Mouse (Mus musculus): ENCODE measurements around the gene Gm10309. TPM values are rescaled to one million over a fixed set of nuclear protein-coding genes. Genes with fewer than 3 reads are reported as not detected.

The Gm10309 gene
- total and polyA plus RNA-seq, 3 experiments: 0.17 to 0.53 TPM; not detected in 1

GRCm38 (mm10) chr17:86523374-86523773 is 18.3 kb upstream of the Gm10309 start:
- Histone ChIP-seq H3K27me3 (replicated peaks) (no peaks in the 10 kb centered on the region), H3K36me3 (replicated peaks in 1 of 2; ENCODE audit: control insufficient read depth in 1 of 2, insufficient read depth in 1 of 2, low read length in 1 of 2) (peaks cover 0 to 47% of the 10 kb centered on the region in 2 experiments), H3K4me1 (ENCODE audit: control insufficient read depth in 1 of 2, insufficient read depth in 2 of 2) (peaks cover 6 to 32% of the 10 kb centered on the region in 2 experiments), H3K4me3 (replicated peaks in 1 of 3; ENCODE audit: low read depth in 2 of 3, low read length in 2 of 3, poor library complexity in 1 of 3) (no peak overlapping the region), H3K27ac (ENCODE audit: insufficient read depth, low read depth) (no peak overlapping the region), H3K9me3 (replicated peaks; ENCODE audit: low read length) (no peaks in the 10 kb centered on the region), H3K4me2 (ENCODE audit: insufficient read depth, low read depth, poor library complexity, severe bottlenecking) (no peak overlapping the region), H3K9ac (ENCODE audit: insufficient read depth, low read depth) (no peak overlapping the region), H3K79me2 (replicated peaks; ENCODE audit: control insufficient read depth, extremely low read depth, insufficient read depth, poor library complexity, severe bottlenecking) (no peaks in the 10 kb centered on the region; the same call in 1 of the 2 replicates)
- TF ChIP-seq TCF12 (IDR thresholded peaks at IDR 0.05; ENCODE audit: low read depth, low read length) (no peak), MYC (IDR thresholded peaks at IDR 0.05; ENCODE audit: low read depth, low read length) (no peak), ZNF384 (IDR thresholded peaks at IDR 0.05; ENCODE audit: low read depth, low read length) (no peak), CHD2 (IDR thresholded peaks at IDR 0.05; ENCODE audit: low read length) (no peak), POLR2AphosphoS2 (IDR thresholded peaks at IDR 0.05; ENCODE audit: low read depth, low read length) (no peak)
- in situ Hi-C loops (cut with MboI; ENCODE audit: low pct_ligation_motif_present, low pct_unique_long_range_greater_than_20kb, low sequenced_read_pairs): loop anchor here (25.0 kb wide), 2 partner anchors 289 to 714 kb away; no protein-coding TSS in a partner anchor
- dilution Hi-C loops (cut with MboI; ENCODE audit: extremely low pct_ligation_motif_present, extremely low pct_unique_long_range_greater_than_20kb, low sequenced_read_pairs): no loop called here
- DNase-seq (ENCODE audit: extremely low read depth): no peak

GRCm38 (mm10) chr17:86522649-86523048 is 17.6 kb upstream of the Gm10309 start:
- DNase-seq (ENCODE audit: extremely low read depth): no peak
- Histone ChIP-seq H3K36me3 (replicated peaks in 1 of 2; ENCODE audit: control insufficient read depth in 1 of 2, insufficient read depth in 1 of 2, low read length in 1 of 2) (peaks cover 0 to 43% of the 10 kb centered on the region in 2 experiments), H3K9ac (ENCODE audit: insufficient read depth, low read depth) (no peak overlapping the region), H3K4me1 (ENCODE audit: control insufficient read depth in 1 of 2, insufficient read depth in 2 of 2) (peaks cover 6 to 25% of the 10 kb centered on the region in 2 experiments), H3K9me3 (replicated peaks; ENCODE audit: low read length) (no peaks in the 10 kb centered on the region), H3K27ac (ENCODE audit: insufficient read depth, low read depth) (no peak overlapping the region), H3K79me2 (replicated peaks; ENCODE audit: control insufficient read depth, extremely low read depth, insufficient read depth, poor library complexity, severe bottlenecking) (no peaks in the 10 kb centered on the region; the same call in 1 of the 2 replicates), H3K4me3 (replicated peaks in 1 of 3; ENCODE audit: low read depth in 2 of 3, low read length in 2 of 3, poor library complexity in 1 of 3) (no peak overlapping the region), H3K27me3 (replicated peaks) (no peaks in the 10 kb centered on the region), H3K4me2 (ENCODE audit: insufficient read depth, low read depth, poor library complexity, severe bottlenecking) (no peak overlapping the region)
- dilution Hi-C loops (cut with MboI; ENCODE audit: extremely low pct_ligation_motif_present, extremely low pct_unique_long_range_greater_than_20kb, low sequenced_read_pairs) (no loop called here), in situ Hi-C loops (cut with MboI; ENCODE audit: low pct_ligation_motif_present, low pct_unique_long_range_greater_than_20kb, low sequenced_read_pairs) (loop anchor here (25.0 kb wide), 2 partner anchors 290 to 715 kb away; no protein-coding TSS in a partner anchor)
- TF ChIP-seq TCF12 (IDR thresholded peaks at IDR 0.05; ENCODE audit: low read depth, low read length) (no peak), RCOR1 (conservative IDR thresholded peaks at IDR 0.05; ENCODE audit: low read depth, low read length) (no peak), NRF1 (IDR thresholded peaks at IDR 0.05; ENCODE audit: low read depth, low read length) (no peak), JUND (conservative IDR thresholded peaks at IDR 0.05; ENCODE audit: low read depth, low read length) (no peak), RAD21 (IDR thresholded peaks at IDR 0.05; ENCODE audit: low read depth, low read length) (no peak), SIN3A (IDR thresholded peaks at IDR 0.05; ENCODE audit: low read length) (no peak), SMC3 (IDR thresholded peaks at IDR 0.05; ENCODE audit: low read depth, low read length) (no peak), ELF1 (IDR thresholded peaks at IDR 0.05; ENCODE audit: low read depth, low read length) (no peak), BHLHE40 (IDR thresholded peaks at IDR 0.05; ENCODE audit: low read depth, low read length) (no peak), ZC3H11A (IDR thresholded peaks at IDR 0.05; ENCODE audit: low read depth, low read length) (no peak), JUN (IDR thresholded peaks at IDR 0.05; ENCODE audit: insufficient read depth, low read depth, low read length) (no peak), ZMIZ1 (IDR thresholded peaks at IDR 0.05; ENCODE audit: low read depth, low read length) (no peak), IRF4 (IDR thresholded peaks at IDR 0.05; ENCODE audit: low read depth, low read length) (no peak), MAFK (IDR thresholded peaks at IDR 0.05; ENCODE audit: insufficient replicate concordance, low read length) (no peak), E2F4 (IDR thresholded peaks at IDR 0.05; ENCODE audit: insufficient replicate concordance, low read depth, low read length) (no peak), TBP (conservative IDR thresholded peaks at IDR 0.05; ENCODE audit: low read depth, low read length) (no peak), ZKSCAN1 (IDR thresholded peaks at IDR 0.05; ENCODE audit: borderline replicate concordance, low read depth, low read length) (no peak), USF2 (conservative IDR thresholded peaks at IDR 0.05; ENCODE audit: low read depth, low read length) (no peak)
